Mouse (Mus musculus) heart, postnatal 0 days (tissue): Measurements from ENCODE around the gene Rab19. TPM values are rescaled to one million over a fixed set of nuclear protein-coding genes. Genes with fewer than 3 reads are reported as not detected.

Experiments
- ATAC-seq: fragments of 200-750 bp; cut with Nextera tagmentation; 2 replicates; pipeline ENCODE4 v1.8.0; 2017; ENCODE audit warnings: low read depth, moderate number of reproducible peaks, moderate library complexity; ENCODE audit not compliant: insufficient read depth
- DNase-seq: peaks from one replicate; pipeline ENCODE4 v3.0.0-alpha.2; 2016; ENCODE audit warnings: low spot score
- H3K27ac ChIP-seq: fragments of 300-500 bp; sonication (generic); 2 replicates; pipeline ENCODE4 v1.5.1; 2014; ENCODE audit warnings: low read depth, mild to moderate bottlenecking
- H3K27me3 ChIP-seq: fragments of 300-500 bp; sonication (generic); 2 replicates; pipeline ENCODE4 v1.6.1; 2014; ENCODE audit warnings: low read length, mixed read lengths; ENCODE audit not compliant: control insufficient read depth, insufficient read depth
- H3K36me3 ChIP-seq: fragments of 300-500 bp; sonication (generic); replicated peaks from 2 replicates; pipeline ENCODE4 v1.6.1; 2014; ENCODE audit warnings: low read length, mixed read lengths; ENCODE audit not compliant: control insufficient read depth, insufficient read depth
- H3K4me1 ChIP-seq: fragments of 300-500 bp; sonication (generic); 2 replicates; pipeline ENCODE4 v1.6.1; 2014; ENCODE audit warnings: antibody characterized with exemption; ENCODE audit not compliant: control insufficient read depth, insufficient read depth
- H3K4me2 ChIP-seq: fragments of 300-500 bp; sonication (generic); 2 replicates; pipeline ENCODE4 v1.6.1; 2014; ENCODE audit warnings: low read depth, mild to moderate bottlenecking, low read length, moderate library complexity
- H3K4me3 ChIP-seq: fragments of 300-500 bp; sonication (generic); 2 replicates; pipeline ENCODE4 v1.5.1; 2014; ENCODE audit warnings: low read depth, low read length
- H3K9ac ChIP-seq: fragments of 300-500 bp; sonication (generic); replicated peaks from 2 replicates; pipeline ENCODE4 v1.6.1; 2014; ENCODE audit warnings: low read depth, low read length, mixed read lengths
- H3K9me3 ChIP-seq: fragments of 300-500 bp; sonication (generic); replicated peaks from 2 replicates; pipeline ENCODE4 v1.6.1; 2016; ENCODE audit warnings: low read length; ENCODE audit not compliant: control insufficient read depth
- CTCF ChIP-seq: IDR thresholded peaks from 2 replicates; pipeline ENCODE4 v1.5.1; 2016; ENCODE audit warnings: antibody characterized with exemption, control low read depth, low read depth
- EP300 ChIP-seq: IDR thresholded peaks from 2 replicates; pipeline ENCODE4 v1.6.1; 2016; ENCODE audit warnings: antibody characterized with exemption, low read depth
- WGBS: fragments of 180-500 bp; shearing (Covaris S2); extraction: QIAGEN DNeasy Blood & Tissue Kit; methylation state at CpG from one replicate; pipeline ENCODE4 v1.1.7; 2014; 5-methylcytosine and 5-hydroxymethylcytosine counted together
- polyA plus RNA-seq: library from polyadenylated mRNA; unstranded; fragments of >200 nt; fragmentation: Nextera tagmentation; extraction: Ambion mirVana; gene quantifications from 2 replicates; pipeline ENCODE4 v1.2.1, GENCODE M21; 2015
- total RNA-seq: library from RNA; depleted of rRNA; stranded (reverse); fragments of >200 nt; gene quantifications from 2 replicates; pipeline ENCODE4 v1.2.3, GENCODE M21; 2014; ENCODE audit warnings: low replicate concordance

The Rab19 gene
- total and polyA plus RNA-seq, 2 experiments from 2014 or later: 0.30 TPM; not detected in 1

GRCm38 (mm10) chr6:39379749-39380148, 1.2 kb upstream of the Rab19 start:
- no peak overlapping the region for H3K9ac ChIP-seq
- WGBS: 65% methylated on average over 8 of the region's 8 CpGs
- no peak for DNase-seq

DNA sequence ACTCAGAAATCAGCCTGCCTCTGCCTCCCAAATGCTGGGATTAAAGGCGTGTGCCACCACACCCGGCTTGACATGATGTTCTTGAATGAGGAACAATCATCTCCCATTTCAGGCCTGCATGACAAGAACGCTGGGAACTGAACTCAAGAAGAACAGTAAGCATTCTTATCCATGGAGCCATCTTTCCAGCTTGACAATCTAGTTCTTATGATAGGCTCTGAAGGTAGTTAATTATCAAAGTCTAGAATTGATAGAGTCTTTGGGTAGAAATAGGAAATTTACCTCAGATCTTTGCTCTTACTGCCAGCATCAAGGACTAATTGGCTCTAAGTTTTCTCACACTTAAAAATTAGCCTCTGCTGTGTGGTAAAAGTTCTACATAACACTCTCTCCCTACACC, 699 bp upstream of the Rab19 start:
- no peak overlapping the region for H3K9ac ChIP-seq
- no peak overlapping the region for H3K4me2 ChIP-seq
- WGBS: 78% methylated on average over 3 of the region's 3 CpGs
- H3K4me3 ChIP-seq: no peak overlapping the region
- no peak overlapping the region for H3K27ac ChIP-seq
- peaks cover 11% of the 10 kb centered on the region for H3K4me1 ChIP-seq
- ATAC-seq (no peak), DNase-seq (no peak)
- no peaks in the 10 kb centered on the region for H3K9me3 ChIP-seq
- H3K27me3 ChIP-seq: no peaks in the 10 kb centered on the region
- TF ChIP-seq EP300: no peak
- TF ChIP-seq CTCF: no peak
- H3K36me3 ChIP-seq: no peaks in the 10 kb centered on the region

More at GRCm38 (mm10) chr6:39379749-39380148, 1.2 kb upstream of the Rab19 start:
- H3K27ac ChIP-seq: no peak overlapping the region
- peaks cover 11% of the 10 kb centered on the region for H3K4me1 ChIP-seq
- no peak overlapping the region for H3K4me2 ChIP-seq
- no peak overlapping the region for H3K4me3 ChIP-seq
- H3K36me3 ChIP-seq: no peaks in the 10 kb centered on the region
- no peaks in the 10 kb centered on the region for H3K27me3 ChIP-seq
- no peak for TF ChIP-seq CTCF
- TF ChIP-seq EP300: no peak
- no peaks in the 10 kb centered on the region for H3K9me3 ChIP-seq
- no peak for ATAC-seq

DNA sequence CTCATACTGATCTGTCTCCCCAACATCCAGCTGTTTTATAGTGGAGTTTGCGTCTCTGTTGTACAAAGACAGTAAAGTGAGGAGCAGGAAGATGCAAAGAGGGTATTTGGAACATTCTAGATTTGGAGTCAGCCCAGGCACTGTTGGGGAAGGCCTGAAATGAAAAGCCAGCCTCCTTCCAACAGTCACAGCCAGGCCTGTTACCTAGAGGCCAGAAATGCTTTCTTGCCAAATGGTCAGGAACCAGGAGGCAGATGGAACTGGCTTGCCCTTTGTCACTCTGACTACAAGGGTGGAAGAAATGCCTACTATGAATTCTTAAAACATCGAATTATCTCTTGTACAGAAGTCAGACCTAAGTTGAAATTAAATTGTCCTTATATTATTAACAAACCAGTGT, 9.0 kb downstream of the Rab19 start:
- ATAC-seq: no peak
- Histone ChIP-seq H3K36me3 (no peaks in the 10 kb centered on the region), H3K27me3 (no peaks in the 10 kb centered on the region), H3K9ac (no peak overlapping the region), H3K4me2 (no peak overlapping the region), H3K4me3 (no peak overlapping the region), H3K9me3 (no peaks in the 10 kb centered on the region), H3K4me1 (no peaks in the 10 kb centered on the region), H3K27ac (no peak overlapping the region)
- DNase-seq: no peak
- no peak for TF ChIP-seq EP300
- TF ChIP-seq CTCF: no peak
- WGBS: 89% methylated on average over 2 of the region's 2 CpGs

DNA sequence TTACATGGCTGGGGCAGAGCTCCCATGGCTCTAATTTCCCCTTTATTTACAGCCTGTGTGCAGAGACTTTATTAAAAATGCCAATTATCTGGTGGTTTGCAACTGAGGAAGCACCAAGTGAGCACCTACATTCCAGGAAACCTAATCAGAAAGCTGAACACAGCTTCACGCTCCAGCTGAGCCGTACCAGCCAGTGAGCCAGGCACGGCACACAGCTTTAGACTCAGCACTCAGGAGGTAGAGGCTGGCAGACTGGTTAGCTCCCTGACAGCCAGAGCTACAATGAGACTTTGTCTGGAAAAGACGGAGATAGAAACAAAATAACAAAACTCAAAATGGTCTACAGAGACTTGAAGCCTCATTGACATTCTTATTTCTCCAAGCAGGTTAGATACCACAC, 14.5 kb downstream of the Rab19 start:
- WGBS: 77% methylated on average over 4 of the region's 4 CpGs
- Histone ChIP-seq H3K9ac (no peak overlapping the region), H3K4me3 (no peak overlapping the region), H3K9me3 (no peaks in the 10 kb centered on the region), H3K27ac (no peak overlapping the region), H3K4me2 (no peak overlapping the region), H3K36me3 (peaks cover 17% of the 10 kb centered on the region; the same call in 1 of the 2 replicates), H3K4me1 (no peaks in the 10 kb centered on the region), H3K27me3 (no peaks in the 10 kb centered on the region)
- TF ChIP-seq CTCF (no peak), EP300 (no peak)
- DNase-seq: no peak
- ATAC-seq: no peak

DNA sequence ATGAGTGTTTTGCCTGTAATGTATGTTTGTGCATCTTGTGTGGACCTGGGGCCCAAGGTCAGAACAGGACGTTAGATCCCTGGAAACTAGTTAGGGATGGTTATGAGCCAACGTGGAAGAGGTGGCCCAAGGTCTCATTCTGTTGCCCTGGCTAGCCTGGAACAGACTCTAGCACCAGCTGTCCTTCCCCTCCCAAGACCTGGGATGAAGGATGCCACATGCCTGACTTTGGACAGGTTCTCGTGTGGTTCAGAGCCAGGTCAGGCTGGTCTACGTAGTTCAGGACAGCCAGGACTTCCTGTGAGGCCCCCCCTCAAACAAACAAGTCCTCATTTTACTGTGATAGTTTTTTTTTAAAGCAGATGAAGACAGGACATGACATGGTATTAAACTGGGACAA, 14.9 kb downstream of the Rab19 start:
- DNase-seq (no peak), ATAC-seq (no peak)
- Histone ChIP-seq H3K4me3 (no peak overlapping the region), H3K27ac (no peak overlapping the region), H3K4me1 (no peaks in the 10 kb centered on the region), H3K9me3 (no peaks in the 10 kb centered on the region), H3K27me3 (no peaks in the 10 kb centered on the region), H3K9ac (no peak overlapping the region), H3K4me2 (no peak overlapping the region), H3K36me3 (peaks cover 17% of the 10 kb centered on the region; the same call in 1 of the 2 replicates)
- TF ChIP-seq CTCF (no peak), EP300 (no peak)
- WGBS: 71% methylated on average over 4 of the region's 4 CpGs

DNA sequence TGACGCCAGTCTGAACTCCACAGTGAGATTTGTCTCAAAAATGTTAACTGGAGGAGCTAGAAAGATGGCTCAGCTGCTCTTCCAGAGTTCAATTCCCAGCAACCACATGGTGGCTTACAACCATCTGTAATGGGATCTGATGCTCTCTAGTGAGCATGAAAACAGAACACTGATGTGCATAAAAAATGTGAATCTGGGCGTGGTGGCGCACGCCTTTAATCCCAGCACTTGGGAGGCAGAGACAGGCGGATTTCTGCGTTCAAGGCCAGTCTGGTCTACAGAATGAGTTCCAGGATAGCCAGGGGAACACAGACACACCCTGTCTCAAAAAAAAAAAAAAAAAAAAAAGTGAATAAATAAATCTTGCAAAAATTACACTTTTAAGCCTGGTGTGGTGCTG, 16.1 kb downstream of the Rab19 start:
- Histone ChIP-seq H3K9me3 (no peaks in the 10 kb centered on the region), H3K4me1 (no peaks in the 10 kb centered on the region), H3K27me3 (no peaks in the 10 kb centered on the region), H3K4me2 (no peak overlapping the region), H3K27ac (no peak overlapping the region), H3K9ac (no peak overlapping the region), H3K4me3 (no peak overlapping the region), H3K36me3 (peaks cover 17% of the 10 kb centered on the region; the same call in 1 of the 2 replicates)
- WGBS: 95% methylated on average over 6 of the region's 6 CpGs
- TF ChIP-seq EP300 (no peak), CTCF (no peak)
- DNase-seq (no peak), ATAC-seq (no peak)
